Mouse (Mus musculus) ES-E14 (cell line): Measurements from ENCODE around the gene Txnl4b.

ENCODE experiments used
- CHD2 ChIP-seq: IDR thresholded peaks from 2 replicates; pipeline ENCODE4 v1.6.1; 2014; ENCODE audit warnings: mild to moderate bottlenecking, low read depth, low read length, inconsistent platforms
- HCFC1 ChIP-seq: IDR thresholded peaks from 2 replicates; pipeline ENCODE4 v1.6.1; 2012; ENCODE audit warnings: low read length, inconsistent platforms, borderline replicate concordance; ENCODE audit not compliant: insufficient read depth
- ZNF384 ChIP-seq: IDR thresholded peaks from 2 replicates; pipeline ENCODE4 v1.6.1; 2012; ENCODE audit warnings: low read depth, low read length, inconsistent platforms

DNA sequence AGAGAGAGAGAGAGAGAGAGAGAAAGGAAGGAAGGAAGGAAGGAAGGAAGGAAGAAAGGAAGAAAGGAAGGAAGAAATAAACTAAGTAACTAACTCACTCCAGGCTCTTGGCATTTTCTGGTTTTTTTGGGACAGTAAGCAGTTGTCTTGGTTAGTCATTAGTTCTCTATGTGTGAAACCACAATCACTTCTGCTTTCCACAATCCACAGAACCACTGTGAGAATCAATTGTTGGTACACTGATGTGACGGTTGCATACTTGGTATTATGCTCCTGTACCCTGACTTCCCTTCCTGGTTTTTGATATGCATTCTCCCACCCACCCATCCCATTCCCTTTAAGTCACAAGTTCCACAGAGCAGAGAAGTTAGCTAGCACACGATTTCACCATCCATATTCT is 1.8 kb upstream of the Txnl4b start:
- no peak for TF ChIP-seq HCFC1
- TF ChIP-seq ZNF384: no peak
- TF ChIP-seq CHD2: no peak
